Mouse (Mus musculus): Measurements from ENCODE around the gene Fxyd3. TPM values are rescaled to one million over a fixed set of nuclear protein-coding genes. Genes with fewer than 3 reads are reported as not detected.

Gene Fxyd3
- polyA plus RNA-seq, 1 experiment from 2014 or later: 0.52 TPM

DNA sequence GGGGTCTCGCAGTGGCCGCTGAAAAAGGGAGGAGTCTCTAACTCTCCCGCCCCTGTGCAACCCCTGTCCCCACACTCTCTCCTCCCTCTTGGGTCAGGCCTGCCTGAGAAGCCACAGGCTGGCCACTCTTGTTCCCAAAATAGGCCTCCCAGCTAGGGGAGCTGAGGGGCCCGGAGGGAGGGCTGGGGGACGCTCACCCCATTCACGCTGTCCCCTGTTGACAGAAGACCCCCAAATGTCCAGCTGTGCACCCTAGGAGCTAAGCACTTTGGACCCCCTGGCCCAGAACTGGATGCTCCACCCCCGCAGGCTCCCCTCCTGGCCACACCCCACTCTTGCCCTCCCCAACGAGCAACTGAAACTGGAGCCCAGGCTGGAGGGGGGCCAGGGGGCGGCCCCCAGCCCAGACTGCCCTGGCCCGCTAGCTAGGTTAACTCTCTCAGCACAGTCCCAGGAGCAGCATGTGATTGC lies 21.1 kb downstream of the Fxyd3 start:
- Histone ChIP-seq H3K36me3 (no peaks in the 10 kb centered on the region), H3K27ac (peak overlapping the region; percentile 71), H3K4me1 (replicated peaks) (peaks cover 36% of the 10 kb centered on the region), H3K27me3 (peaks cover 38% of the 10 kb centered on the region), H3K4me2 (peak overlapping the region; percentile 25), H3K9ac (no peak overlapping the region), H3K4me3 (replicated peaks) (0 out of 2 replicates have a peak overlapping the region, but pooled peaks have one; percentile 1), H3K9me3 (replicated peaks) (no peaks in the 10 kb centered on the region)
- DNase-seq (peak; percentile 15), ATAC-seq (ENCODE audit: low read depth) (peak; percentile 73)
- 22% methylated on average over 9 of the region's 10 CpGs for WGBS (ENCODE audit: insufficient replicate concordance)

DNA sequence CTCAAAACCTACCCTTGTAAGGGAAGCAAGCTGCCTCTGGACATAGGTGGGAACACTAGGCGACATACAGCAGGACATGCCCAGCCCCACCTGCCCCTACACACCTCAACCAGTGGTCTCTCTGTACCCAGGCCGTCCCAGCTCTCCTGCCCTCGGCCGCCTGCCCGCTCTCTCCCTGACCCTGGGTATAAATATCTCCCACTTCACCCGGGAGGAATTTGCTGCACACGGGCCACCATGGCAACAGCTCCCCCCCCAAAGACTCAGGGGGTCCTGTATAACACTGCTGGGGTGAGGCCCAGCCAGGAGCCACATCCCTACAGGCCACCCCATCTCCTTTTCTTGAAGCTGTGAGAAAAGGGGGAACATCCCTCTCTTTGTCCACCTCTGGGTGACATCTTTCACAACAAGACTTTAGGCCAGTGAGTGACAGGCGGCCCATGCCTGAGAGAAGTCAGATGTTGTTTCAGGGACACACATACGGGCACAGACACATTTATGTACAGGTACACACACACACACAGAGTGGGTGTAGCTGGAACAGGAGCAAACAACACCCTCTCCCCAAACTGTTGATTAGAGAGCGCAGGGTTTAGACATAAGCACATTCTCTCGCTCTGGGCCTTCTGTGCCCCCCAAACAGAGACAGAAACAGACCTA lies 21.7 kb downstream of the Fxyd3 start:
- peak overlapping the region; percentile 0; the same call in 1 of the 2 replicates for H3K9ac ChIP-seq
- ATAC-seq (ENCODE audit: low read depth): peak; percentile 5; the same call in 1 of the 2 replicates
- H3K27ac ChIP-seq: peak overlapping the region; percentile 71
- H3K4me1 ChIP-seq (replicated peaks): peaks cover 40% of the 10 kb centered on the region
- DNase-seq: no peak
- H3K36me3 ChIP-seq: no peaks in the 10 kb centered on the region
- 53% methylated on average over 11 of the region's 11 CpGs for WGBS (ENCODE audit: insufficient replicate concordance)
- H3K27me3 ChIP-seq: peaks cover 44% of the 10 kb centered on the region
- H3K9me3 ChIP-seq (replicated peaks): no peaks in the 10 kb centered on the region
- 0 out of 2 replicates have a peak overlapping the region, but pooled peaks have one; percentile 1 for H3K4me3 ChIP-seq (replicated peaks)
- H3K4me2 ChIP-seq: peak overlapping the region; percentile 25

DNA sequence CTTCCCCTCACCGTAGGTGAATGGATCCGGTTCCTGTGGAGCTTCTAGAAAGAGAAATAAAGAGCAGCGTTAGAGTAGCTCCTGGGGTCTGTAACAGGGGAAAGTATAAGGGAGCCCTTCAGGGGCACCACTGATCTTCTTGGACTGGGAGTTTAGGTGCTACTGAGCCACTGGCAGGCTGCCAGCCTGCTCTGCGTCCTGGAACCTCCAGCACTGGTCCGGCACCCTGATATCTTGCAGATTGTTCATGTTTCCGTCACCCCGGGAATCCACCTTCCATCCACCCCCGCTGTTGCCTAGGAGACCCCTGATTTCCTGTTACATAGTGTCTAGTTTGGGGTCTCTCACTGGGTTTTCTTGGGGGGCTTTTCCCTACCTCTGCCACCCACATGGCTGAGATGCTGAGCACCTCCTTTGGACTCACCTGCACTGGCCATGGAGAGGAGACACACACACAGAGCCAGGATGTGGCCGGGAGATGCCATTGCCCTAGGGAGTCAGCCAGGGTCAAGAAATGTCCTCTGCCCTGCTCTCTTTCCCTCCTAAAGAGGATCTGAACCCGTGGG lies 22.5 kb downstream of the Fxyd3 start:
- DNase-seq: no peak
- no peak for ATAC-seq (ENCODE audit: low read depth)
- WGBS (ENCODE audit: insufficient replicate concordance): 43% methylated on average over 10 of the region's 10 CpGs
- Histone ChIP-seq H3K4me2 (0 out of 2 replicates have a peak overlapping the region, but pooled peaks have one; percentile 25), H3K4me3 (replicated peaks) (no peak overlapping the region), H3K9me3 (replicated peaks) (no peaks in the 10 kb centered on the region), H3K27me3 (peaks cover 51% of the 10 kb centered on the region), H3K9ac (no peak overlapping the region), H3K27ac (no peak overlapping the region), H3K4me1 (replicated peaks) (peaks cover 41% of the 10 kb centered on the region), H3K36me3 (no peaks in the 10 kb centered on the region)

DNA sequence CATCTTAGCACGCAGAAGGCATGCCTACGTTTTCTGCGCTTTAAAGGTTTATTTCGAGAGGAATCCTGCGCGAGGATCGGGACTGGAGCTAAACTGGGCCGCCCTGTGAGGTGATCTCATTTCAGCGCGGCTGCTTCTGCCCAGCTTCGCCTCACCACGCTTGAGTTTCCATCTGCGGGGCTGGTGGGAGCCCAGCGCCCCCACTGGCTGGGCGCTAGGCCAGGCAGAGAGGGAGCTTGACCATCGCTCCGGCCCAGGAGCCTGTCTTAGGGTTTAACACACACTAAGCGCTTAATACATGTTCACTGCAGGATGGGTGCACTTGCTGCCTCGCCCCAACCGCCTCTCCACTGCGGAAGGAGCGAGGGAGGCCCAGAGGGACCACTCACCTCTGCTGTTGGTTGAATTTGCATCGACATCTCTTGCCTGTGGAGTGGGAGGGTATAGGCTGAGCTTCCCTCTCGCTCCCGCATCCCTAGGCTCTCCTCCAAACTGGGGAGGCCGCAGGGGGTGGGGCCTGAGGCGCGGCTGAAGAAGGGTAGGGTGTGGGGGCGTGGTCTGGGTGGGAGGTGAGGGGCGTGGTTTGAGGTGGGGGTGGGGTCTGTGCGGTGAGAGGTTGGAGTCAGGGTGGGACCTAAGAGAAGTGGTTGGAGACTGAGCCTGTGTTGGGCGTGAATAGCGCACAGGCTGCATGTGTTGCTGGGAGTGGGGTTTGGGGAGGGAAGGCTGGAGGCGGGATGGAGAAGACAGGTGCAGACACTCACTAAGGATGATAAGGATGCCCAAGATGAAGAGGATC lies 23.7 kb downstream of the Fxyd3 start:
- Histone ChIP-seq H3K4me2 (peak overlapping the region; percentile 38), H3K4me3 (replicated peaks) (peak overlapping the region; percentile 23; the same call in 1 of the 2 replicates), H3K4me1 (replicated peaks) (peaks cover 41% of the 10 kb centered on the region), H3K9ac (no peak overlapping the region), H3K27me3 (peaks cover 51% of the 10 kb centered on the region), H3K36me3 (no peaks in the 10 kb centered on the region), H3K9me3 (replicated peaks) (no peaks in the 10 kb centered on the region), H3K27ac (no peak overlapping the region)
- DNase-seq (no peak), ATAC-seq (ENCODE audit: low read depth) (0 out of 2 replicates have a peak, but pooled peaks have one; percentile 11)
- WGBS (ENCODE audit: insufficient replicate concordance): 2% methylated on average over 34 of the region's 34 CpGs

DNA sequence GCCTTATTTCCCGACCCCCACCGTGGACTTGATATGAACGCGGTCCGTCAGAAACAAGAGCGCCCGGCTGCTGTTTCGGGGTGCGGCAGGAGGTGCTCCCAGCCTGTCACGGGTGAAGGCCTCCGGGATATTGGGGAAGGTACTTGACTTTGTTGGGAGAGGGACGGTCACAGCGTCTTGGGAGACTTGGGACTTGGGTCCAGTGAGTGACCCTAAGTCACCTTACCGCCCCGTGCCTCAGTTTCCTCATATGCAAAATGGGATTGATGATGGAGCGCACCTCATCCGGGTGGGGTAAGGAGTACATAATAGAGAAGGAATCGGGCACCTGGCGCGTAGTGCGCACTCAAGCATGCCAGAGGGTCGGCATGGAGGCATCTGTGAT lies 24.3 kb downstream of the Fxyd3 start:
- Histone ChIP-seq H3K27ac (no peak overlapping the region), H3K36me3 (no peaks in the 10 kb centered on the region), H3K9me3 (replicated peaks) (no peaks in the 10 kb centered on the region), H3K4me2 (peak overlapping the region; percentile 38), H3K4me3 (replicated peaks) (no peak overlapping the region; the same call in none of the 2 replicates), H3K9ac (no peak overlapping the region), H3K4me1 (replicated peaks) (peaks cover 41% of the 10 kb centered on the region), H3K27me3 (peaks cover 53% of the 10 kb centered on the region)
- WGBS (ENCODE audit: insufficient replicate concordance): 4% methylated on average over 22 of the region's 22 CpGs
- DNase-seq (no peak), ATAC-seq (ENCODE audit: low read depth) (no peak)

DNA sequence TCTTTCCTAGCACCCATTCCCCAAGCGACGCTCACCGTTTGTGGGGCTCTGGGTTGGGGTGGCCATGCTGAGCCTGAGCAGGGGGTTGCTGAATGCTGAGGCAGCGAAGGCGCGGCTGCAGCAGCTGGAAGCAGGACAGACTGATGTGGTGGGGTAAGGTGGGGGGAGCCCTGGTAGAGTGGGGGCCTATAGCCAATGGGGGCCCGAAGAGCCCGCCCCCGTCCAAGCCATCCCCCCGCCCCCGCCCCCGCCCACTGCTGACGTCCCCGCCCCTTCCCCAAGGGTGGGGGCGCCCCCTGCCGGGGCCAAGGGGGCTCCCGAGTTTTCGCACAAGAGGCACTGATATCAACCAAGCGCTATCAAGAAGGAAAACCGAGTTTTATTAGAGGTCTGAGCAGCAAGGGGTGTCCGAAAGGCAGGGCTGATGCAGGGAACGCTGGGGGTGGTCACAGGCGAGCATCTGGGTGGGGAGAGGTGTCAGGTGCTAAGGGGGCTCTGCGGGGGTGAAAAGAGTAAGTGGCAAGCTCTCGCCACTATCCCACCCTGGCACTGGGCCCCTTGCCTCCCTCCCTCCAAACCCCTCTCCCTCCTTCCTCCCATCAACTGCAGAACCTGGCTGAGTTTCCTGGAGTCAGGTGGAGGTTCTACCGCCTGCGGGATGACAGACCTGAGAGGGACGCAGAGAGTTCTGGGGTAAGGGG lies 25.0 kb downstream of the Fxyd3 start, which contains the start of gene Fxyd7:
Fxyd7 (minus strand) TSS at position 147 of the 701 bp plus-strand sequence.
- peaks cover 57% of the 10 kb centered on the region for H3K27me3 ChIP-seq
- no peaks in the 10 kb centered on the region for H3K36me3 ChIP-seq
- WGBS (ENCODE audit: insufficient replicate concordance): 3% methylated on average over 28 of the region's 28 CpGs
- peaks cover 38% of the 10 kb centered on the region for H3K4me1 ChIP-seq (replicated peaks)
- no peak for DNase-seq
- no peak within 1 kb of the TSS for H3K9ac ChIP-seq
- ATAC-seq (ENCODE audit: low read depth): no peak
- H3K9me3 ChIP-seq (replicated peaks): no peaks in the 10 kb centered on the region
- H3K4me2 ChIP-seq: peak within 1 kb of the TSS; percentile 38
- no peak within 1 kb of the TSS for H3K27ac ChIP-seq
- no peak within 1 kb of the TSS; the same call in 1 of the 2 replicates for H3K4me3 ChIP-seq (replicated peaks)

DNA sequence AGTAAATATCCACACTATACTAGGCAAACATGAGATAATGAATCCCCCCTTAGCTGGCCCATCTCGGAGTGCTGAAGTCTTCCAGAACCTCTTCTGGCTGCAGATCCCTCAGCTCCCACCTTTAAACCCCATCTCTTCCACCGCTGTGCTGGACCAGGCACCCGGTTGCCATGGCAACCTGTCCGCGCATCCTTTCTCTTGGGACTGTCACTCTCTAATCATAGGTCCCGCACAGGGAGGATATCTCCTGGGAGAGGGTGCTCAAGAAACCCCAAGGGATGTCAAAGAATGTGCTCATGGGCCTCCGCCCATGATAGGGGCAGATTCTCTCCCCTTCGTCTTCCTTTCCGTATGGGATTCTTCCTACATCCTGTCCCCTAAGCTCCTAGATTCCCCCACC lies 25.6 kb downstream of the Fxyd3 start:
- no peak overlapping the region for H3K4me2 ChIP-seq

DNA sequence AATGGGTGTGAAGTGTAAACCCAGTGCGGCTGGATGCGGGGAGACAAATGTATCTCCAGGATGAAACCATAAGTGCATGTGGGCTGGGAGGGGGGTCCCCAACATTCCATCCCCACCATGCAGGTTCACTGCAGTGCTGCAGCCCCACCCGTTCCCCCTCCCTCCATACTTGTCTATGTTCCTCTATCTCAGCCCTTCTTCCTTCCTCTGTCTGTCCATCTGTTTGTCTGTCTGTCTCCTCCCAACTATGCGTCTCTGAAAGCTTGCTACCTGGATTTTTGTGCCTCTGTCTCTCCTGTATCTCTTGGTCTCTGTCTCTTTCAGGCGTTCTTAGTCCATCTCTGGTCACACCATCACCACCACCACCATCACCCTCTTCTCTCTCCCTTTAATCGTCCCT lies 26.0 kb downstream of the Fxyd3 start:
- DNase-seq: no peak
- no peaks in the 10 kb centered on the region for H3K9me3 ChIP-seq (replicated peaks)
- WGBS (ENCODE audit: insufficient replicate concordance): 1% methylated on average over 6 of the region's 6 CpGs
- no peak overlapping the region for H3K27ac ChIP-seq
- ATAC-seq (ENCODE audit: low read depth): no peak
- no peaks in the 10 kb centered on the region for H3K36me3 ChIP-seq
- no peak overlapping the region for H3K4me2 ChIP-seq
- H3K4me3 ChIP-seq (replicated peaks): no peak overlapping the region
- H3K4me1 ChIP-seq (replicated peaks): peaks cover 35% of the 10 kb centered on the region
- H3K27me3 ChIP-seq: peaks cover 57% of the 10 kb centered on the region
- H3K9ac ChIP-seq: no peak overlapping the region

More for the DNA sequence above, 25.6 kb downstream of the Fxyd3 start:
- 6% methylated on average over 9 of the region's 9 CpGs for WGBS (ENCODE audit: insufficient replicate concordance)
- H3K9ac ChIP-seq: no peak overlapping the region
- H3K27me3 ChIP-seq: peaks cover 57% of the 10 kb centered on the region
- no peaks in the 10 kb centered on the region for H3K36me3 ChIP-seq
- H3K27ac ChIP-seq: no peak overlapping the region
- H3K9me3 ChIP-seq (replicated peaks): no peaks in the 10 kb centered on the region
- no peak for DNase-seq
- no peak overlapping the region for H3K4me3 ChIP-seq (replicated peaks)
- H3K4me1 ChIP-seq (replicated peaks): peaks cover 35% of the 10 kb centered on the region
- no peak for ATAC-seq (ENCODE audit: low read depth)

DNA sequence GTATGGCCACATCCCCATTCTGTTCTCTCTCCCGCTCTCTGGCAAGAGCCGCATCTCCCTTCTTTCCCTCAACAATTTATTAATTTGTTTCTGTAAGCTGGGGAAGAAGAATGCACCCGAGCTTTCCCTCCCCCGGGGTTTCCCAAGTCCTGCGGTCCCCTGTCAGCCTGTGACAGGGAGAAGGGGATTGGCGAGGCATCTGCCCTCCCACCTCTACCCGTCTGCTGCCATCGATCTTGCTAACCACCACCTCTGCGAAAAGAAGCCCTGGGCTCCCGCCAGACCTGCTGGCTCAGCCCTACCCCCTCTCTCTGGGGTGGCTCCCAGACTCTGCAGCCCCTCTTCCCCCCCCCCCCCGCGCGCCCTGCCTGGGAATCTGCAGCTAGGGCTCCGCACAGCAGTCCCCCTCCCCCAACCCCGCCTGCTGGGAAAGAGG lies 26.6 kb downstream of the Fxyd3 start:
- peaks cover 57% of the 10 kb centered on the region for H3K27me3 ChIP-seq
- H3K4me1 ChIP-seq (replicated peaks): peaks cover 34% of the 10 kb centered on the region
- H3K9me3 ChIP-seq (replicated peaks): no peaks in the 10 kb centered on the region
- H3K4me2 ChIP-seq: no peak overlapping the region
- H3K9ac ChIP-seq: no peak overlapping the region
- H3K27ac ChIP-seq: no peak overlapping the region
- H3K36me3 ChIP-seq: no peaks in the 10 kb centered on the region
- ATAC-seq (ENCODE audit: low read depth) (no peak), DNase-seq (no peak)
- H3K4me3 ChIP-seq (replicated peaks): no peak overlapping the region
- WGBS (ENCODE audit: insufficient replicate concordance): 6% methylated on average over 13 of the region's 15 CpGs

DNA sequence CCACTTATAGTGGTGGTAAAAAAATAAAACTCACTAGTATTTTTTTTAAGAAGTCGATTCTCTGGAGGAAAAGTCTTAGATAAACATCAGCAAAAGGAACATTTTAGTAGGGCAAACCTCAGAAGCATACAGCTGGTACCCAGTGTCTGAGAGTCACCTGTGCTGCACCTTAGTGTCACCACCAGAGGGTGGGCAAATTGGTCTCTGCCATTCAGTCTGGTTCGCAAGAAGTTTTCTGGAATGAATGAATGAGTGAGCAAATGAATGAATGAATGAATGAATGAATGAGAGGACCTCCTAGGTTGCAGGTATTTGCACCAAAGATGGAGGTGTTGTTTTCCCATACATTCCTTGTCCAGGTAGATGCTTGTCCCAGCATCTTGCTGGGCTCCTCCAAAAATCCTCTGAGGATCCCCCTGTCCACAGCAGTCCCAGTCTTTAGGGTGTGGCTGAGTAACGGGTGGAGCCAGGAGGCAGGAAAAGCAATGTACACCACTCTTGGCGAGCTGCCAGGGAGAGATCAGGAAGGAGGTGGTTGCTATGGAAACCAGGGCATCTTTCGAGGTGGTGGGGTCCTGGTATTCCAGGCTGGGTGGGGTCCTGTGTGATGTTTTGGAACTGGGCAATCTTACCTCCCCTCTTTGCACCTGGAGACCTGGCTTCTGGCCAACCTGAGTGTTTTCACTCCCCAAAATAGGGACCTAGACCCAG lies 27.2 kb downstream of the Fxyd3 start:
- Histone ChIP-seq H3K9ac (no peak overlapping the region), H3K4me2 (no peak overlapping the region), H3K27me3 (peaks cover 60% of the 10 kb centered on the region), H3K36me3 (no peaks in the 10 kb centered on the region), H3K4me3 (replicated peaks) (no peak overlapping the region), H3K9me3 (replicated peaks) (no peaks in the 10 kb centered on the region), H3K4me1 (replicated peaks) (peaks cover 30% of the 10 kb centered on the region), H3K27ac (no peak overlapping the region)
- 18% methylated on average over 5 of the region's 5 CpGs for WGBS (ENCODE audit: insufficient replicate concordance)
- ATAC-seq (ENCODE audit: low read depth) (no peak), DNase-seq (no peak)
